ENCODE assay signal across 19 mouse cellular contexts in genomic region chr11:107951431-107951830, GRCm38 (mm10). TPM values are rescaled to one million over a fixed set of nuclear protein-coding genes. Genes with fewer than 3 reads are reported as not detected.
DNase-seq lines count a peak whose midpoint lies in the region; ATAC-seq and TF ChIP-seq lines count a peak whose summit lies in the region.
"Had no signal": no experiment of that assay in that cellular context is flagged by ENCODE, and none has a peak within 500 bp of the region (broad histone marks: within the 10 kb centered on the region; RNA-seq: fewer than 3 reads in every experiment).

No protein-coding gene starts in this region.

- H3K36me3 ChIP-seq in heart, embryonic 11.5 days (ENCODE audit: control insufficient read depth, insufficient read depth, low read length), result 0 out of 2 replicates have a peak, but pooled peaks cover 4% of the 10 kb centered on the region
- H3K36me3 ChIP-seq in kidney, embryonic 14.5 days (ENCODE audit: control insufficient read depth, insufficient read depth, low read length), result peaks cover 2% of the 10 kb centered on the region; the same call in 1 of the 2 replicates
- H3K36me3 ChIP-seq: forebrain, embryonic 12.5 days; midbrain, embryonic 12.5 days had no signal

- peak; percentile 57 to 63 for DNase-seq in heart, adult 18-20 months
- DNase-seq in left cerebral cortex, postnatal 4 days, result peak; percentile 86
- no peak for DNase-seq in left cerebral cortex, adult 18-20 months (ENCODE audit: low spot score in 2 of 2)
- peak; percentile 17 to 40 for DNase-seq in cerebellum, adult 2 months
- peak; percentile 21 to 30 for DNase-seq in heart, postnatal 36 days
- DNase-seq in yolk sac, embryonic 10.5 days (ENCODE audit: low spot score), result no peak
- DNase-seq: B cell, adult 2 months; lung, adult 18-20 months; lung, postnatal 4 days; right cerebral cortex, postnatal 14 days; thymus, postnatal 36 days had no signal

- no peaks in the 10 kb centered on the region for H3K9me3 ChIP-seq in heart, embryonic 11.5 days (replicated peaks; ENCODE audit: control insufficient read depth, low read length)
- H3K9me3 ChIP-seq in kidney, embryonic 14.5 days (ENCODE audit: control insufficient read depth, low read length), result no peaks in the 10 kb centered on the region
- H3K9me3 ChIP-seq: embryonic facial prominence, embryonic 15.5 days; forebrain, embryonic 12.5 days; limb, embryonic 15.5 days; midbrain, embryonic 12.5 days had no signal

- H3K4me1 ChIP-seq in heart, embryonic 11.5 days (ENCODE audit: control insufficient read depth, insufficient read depth, low read length), result no peaks in the 10 kb centered on the region
- peaks cover 7% of the 10 kb centered on the region for H3K4me1 ChIP-seq in cerebellum, adult 2 months (ENCODE audit: control insufficient read depth, insufficient read depth, low read length)
- no peaks in the 10 kb centered on the region for H3K4me1 ChIP-seq in kidney, embryonic 14.5 days (ENCODE audit: control insufficient read depth, insufficient read depth, low read length)
- H3K4me1 ChIP-seq: embryonic facial prominence, embryonic 15.5 days; limb, embryonic 15.5 days; midbrain, embryonic 12.5 days had no signal

- H3K27me3 ChIP-seq in heart, embryonic 11.5 days (ENCODE audit: control insufficient read depth, insufficient read depth, low read length), result no peaks in the 10 kb centered on the region
- no peaks in the 10 kb centered on the region for H3K27me3 ChIP-seq in cerebellum, adult 2 months (ENCODE audit: control insufficient read depth, insufficient read depth, low read length)
- H3K27me3 ChIP-seq in kidney, embryonic 14.5 days (ENCODE audit: control insufficient read depth, insufficient read depth, low read length), result no peaks in the 10 kb centered on the region
- H3K27me3 ChIP-seq: embryonic facial prominence, embryonic 15.5 days; forebrain, embryonic 12.5 days; limb, embryonic 15.5 days; midbrain, embryonic 12.5 days had no signal

- no peak overlapping the region for H3K9ac ChIP-seq in heart, embryonic 11.5 days (ENCODE audit: low read depth, low read length)
- H3K9ac ChIP-seq in kidney, embryonic 14.5 days (ENCODE audit: low read depth, low read length), result no peak overlapping the region
- H3K9ac ChIP-seq: embryonic facial prominence, embryonic 15.5 days; forebrain, embryonic 12.5 days; limb, embryonic 15.5 days; midbrain, embryonic 12.5 days had no signal

- TF ChIP-seq CTCF in cerebellum, adult 2 months (IDR thresholded peaks at IDR 0.05; ENCODE audit: borderline replicate concordance, insufficient read depth, low read depth, low read length), result no peak

- H3K4me3 ChIP-seq in heart, embryonic 11.5 days (ENCODE audit: low read depth, low read length), result no peak overlapping the region
- no peak overlapping the region for H3K4me3 ChIP-seq in cerebellum, adult 2 months (replicated peaks; ENCODE audit: insufficient read depth, low read depth, low read length)
- no peak overlapping the region for H3K4me3 ChIP-seq in kidney, embryonic 14.5 days (ENCODE audit: low read length)
- H3K4me3 ChIP-seq: embryonic facial prominence, embryonic 15.5 days; forebrain, embryonic 12.5 days; limb, embryonic 15.5 days; midbrain, embryonic 12.5 days had no signal

- ATAC-seq in heart, embryonic 11.5 days (replicated peaks; ENCODE audit: insufficient number of reproducible peaks, low FRiP score, low TSS enrichment), result no peak
- no peak for ATAC-seq in kidney, embryonic 14.5 days (ENCODE audit: low FRiP score, low TSS enrichment)
- ATAC-seq: inflammation-experienced regulatory T-cells, adult 6 months had no signal

- 89% methylated on average over 11 of the region's 11 CpGs for WGBS in heart, embryonic 11.5 days (ENCODE audit: insufficient replicate concordance)
- 21% methylated on average over 11 of the region's 11 CpGs for WGBS in cerebellum, adult 2 months
- 88% methylated on average over 11 of the region's 11 CpGs for WGBS in kidney, embryonic 14.5 days

- TF ChIP-seq POLR2A in cerebellum, adult 2 months (IDR thresholded peaks at IDR 0.05; ENCODE audit: borderline replicate concordance, insufficient read depth, low read length), result no peak

- no peak overlapping the region for H3K4me2 ChIP-seq in heart, embryonic 11.5 days
- H3K4me2 ChIP-seq in kidney, embryonic 14.5 days (replicated peaks; ENCODE audit: low read depth, low read length), result no peak overlapping the region
- H3K4me2 ChIP-seq: embryonic facial prominence, embryonic 15.5 days; forebrain, embryonic 12.5 days; limb, embryonic 15.5 days; midbrain, embryonic 12.5 days had no signal

- intact Hi-C loops in left cerebral cortex, postnatal 4 days (cut with DNase I), result no loop called here
- intact Hi-C loops in heart, postnatal 36 days (cut with DNase I), result no loop called here

- H3K27ac ChIP-seq in heart, embryonic 11.5 days (ENCODE audit: low read depth, low read length), result no peak overlapping the region
- H3K27ac ChIP-seq in cerebellum, adult 2 months (ENCODE audit: insufficient read depth, low read length), result no peak overlapping the region; the same call in 1 of the 2 replicates
- H3K27ac ChIP-seq in kidney, embryonic 14.5 days (ENCODE audit: low read depth, low read length), result no peak overlapping the region
- H3K27ac ChIP-seq: embryonic facial prominence, embryonic 15.5 days; forebrain, embryonic 12.5 days; limb, embryonic 15.5 days; midbrain, embryonic 12.5 days had no signal

RNA-seq across cellular contexts. Expression of gene Cacng5, which starts 36.6 kb away (rescaled TPM):
- total RNA-seq in heart, adult 18-20 months (2021), result not detected
- polyA plus RNA-seq in heart, embryonic 11.5 days (2014; fragmentation: Nextera tagmentation; extraction: Ambion mirVana), result not detected in 2 replicates
- total RNA-seq in left cerebral cortex, postnatal 4 days (2021), result 10 to 100 TPM in 1 of 2 experiments, 1 to 10 TPM in 1; 9.7 to 10.7 TPM
- 10 to 100 TPM; 14.3 to 14.7 TPM for total RNA-seq in left cerebral cortex, adult 18-20 months (2021)
- 25.7 and 30.1 TPM in 2 replicates for polyA plus RNA-seq in cerebellum, adult 2 months (2012; rRNA removed)
- under 1 TPM in 1 of 2 experiments, not detected in 1; 0.05 TPM for total RNA-seq in heart, postnatal 36 days (2021)
- not detected in 2 replicates for polyA plus RNA-seq in kidney, embryonic 14.5 days (2014; fragmentation: Nextera tagmentation; extraction: Ambion mirVana)
- total RNA-seq: gastrocnemius, adult 18-20 months had no signal
- polyA plus RNA-seq: inflammation-experienced regulatory T-cells, adult 6 months had no signal

Comparison
In these comparisons a context has a peak if more than half of its experiments do, and no peak if none do; other contexts are left out.
1. DNase-seq: peak in heart, adult 18-20 months (2 of 2), left cerebral cortex, postnatal 4 days (single experiment), cerebellum, adult 2 months (2 of 2) and heart, postnatal 36 days (2 of 2); none in left cerebral cortex, adult 18-20 months (0 of 2) and yolk sac, embryonic 10.5 days (single experiment).
2. RNA of gene Cacng5, which starts 36.6 kb away (total RNA-seq): 14.3 to 14.7 TPM in left cerebral cortex, adult 18-20 months and 9.7 to 10.7 TPM in left cerebral cortex, postnatal 4 days; 0.05 TPM in heart, postnatal 36 days and not detected in heart, adult 18-20 months; every median in the first group is over 10 times any median in the second.